Mouse (Mus musculus) layer of hippocampus, adult 11-12 months (tissue): ENCODE results near the gene Hdlbp.
A peak's percentile ranks its signal among the peaks of the same experiment; 100 is the strongest.
"Not testable (repeated sequence)": the region's sequence is repeated elsewhere in the genome, so short reads cannot be mapped to it uniquely, and the experiment has no call there.

Experiments used
- DNase-seq: peaks from one replicate; pipeline ENCODE4 v3.0.0; 2022; ENCODE audit warnings: low spot score

Gene Hdlbp

DNA sequence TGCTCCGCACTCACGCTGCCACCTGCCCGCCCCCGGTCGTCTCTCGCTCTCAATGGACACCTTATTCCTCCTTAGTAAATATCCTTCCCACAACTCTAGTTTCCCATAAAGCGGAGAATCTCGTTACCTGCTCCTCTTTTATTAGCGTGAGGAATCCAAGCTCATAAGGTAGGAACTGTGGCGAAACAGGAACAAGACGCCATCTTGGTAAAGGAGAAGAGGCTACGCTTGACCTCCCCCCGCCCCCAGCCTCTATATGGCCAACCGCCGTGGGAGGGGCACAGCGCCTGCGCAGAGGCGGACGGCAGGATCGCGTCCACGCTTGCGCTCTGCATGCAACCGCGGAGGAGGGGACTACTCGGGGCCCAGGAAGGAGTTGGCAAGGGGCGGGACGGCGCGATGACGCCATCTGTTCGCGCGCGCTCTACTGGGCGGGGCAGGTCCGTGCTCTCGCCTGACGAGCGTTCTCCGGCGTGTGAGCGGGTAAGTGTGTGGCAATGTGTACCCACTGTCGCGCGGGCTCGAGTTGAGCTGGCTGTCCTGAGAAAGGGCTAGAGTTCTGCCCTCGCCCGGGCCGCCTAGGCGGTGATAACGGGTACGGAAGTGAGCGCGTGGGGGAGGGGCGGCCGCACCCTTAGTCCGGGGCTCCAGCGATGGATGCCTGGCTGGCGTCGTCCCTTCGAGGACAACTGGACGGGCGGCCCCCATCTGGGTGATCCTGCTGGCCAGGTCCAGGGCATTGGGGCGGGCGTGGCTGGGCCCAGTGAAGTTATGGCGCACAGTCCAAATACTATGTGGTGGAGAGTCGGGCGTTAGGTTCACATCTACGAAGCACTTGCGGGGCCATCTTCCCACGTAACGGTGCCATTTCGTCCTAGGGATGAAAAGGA is at the start of gene Hdlbp:
Gene Hdlbp, minus strand, starts transcription at position 230 of the 890 bp plus-strand sequence.
- peak; percentile 99 for DNase-seq

DNA sequence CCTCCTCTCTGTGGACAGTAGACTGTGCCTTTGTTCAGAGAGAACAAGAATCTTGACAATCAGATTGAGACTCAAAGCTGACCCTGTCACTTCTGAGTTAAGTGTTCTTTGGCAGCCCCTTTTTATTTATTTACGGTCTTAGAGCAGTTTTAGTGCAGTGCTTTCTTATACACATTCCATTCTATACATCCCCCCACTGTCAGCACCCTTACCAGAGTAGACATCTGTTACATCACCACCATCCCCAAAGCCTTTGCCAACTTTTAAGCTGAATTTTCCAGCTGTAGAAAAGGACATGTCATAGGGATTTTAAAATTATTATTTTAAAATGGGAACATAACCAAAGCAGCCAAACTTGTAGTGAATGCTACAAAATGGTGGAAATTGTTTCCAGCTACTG is 43.7 kb upstream of the Hdlbp start:
- no peak for DNase-seq

DNA sequence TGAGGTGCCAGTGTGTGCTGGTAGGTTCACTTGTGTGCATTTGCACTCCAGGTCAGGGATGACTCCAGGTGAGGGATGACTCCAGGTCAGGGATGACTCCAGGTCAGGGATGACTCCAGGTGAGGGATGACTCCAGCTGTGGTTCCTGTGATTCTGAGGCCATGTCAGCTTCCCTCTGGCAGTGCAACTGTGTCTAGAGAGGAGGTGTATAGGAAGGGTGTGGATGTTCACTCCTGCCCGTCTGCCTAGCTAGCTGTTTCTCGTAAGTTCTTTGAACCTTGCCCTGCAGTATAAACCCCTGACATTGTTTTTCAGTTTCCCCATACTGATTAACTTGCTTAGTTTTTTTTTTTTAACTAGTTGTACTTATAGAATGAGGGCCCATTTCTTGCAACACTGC is 42.9 kb upstream of the Hdlbp start:
- no peak for DNase-seq

DNA sequence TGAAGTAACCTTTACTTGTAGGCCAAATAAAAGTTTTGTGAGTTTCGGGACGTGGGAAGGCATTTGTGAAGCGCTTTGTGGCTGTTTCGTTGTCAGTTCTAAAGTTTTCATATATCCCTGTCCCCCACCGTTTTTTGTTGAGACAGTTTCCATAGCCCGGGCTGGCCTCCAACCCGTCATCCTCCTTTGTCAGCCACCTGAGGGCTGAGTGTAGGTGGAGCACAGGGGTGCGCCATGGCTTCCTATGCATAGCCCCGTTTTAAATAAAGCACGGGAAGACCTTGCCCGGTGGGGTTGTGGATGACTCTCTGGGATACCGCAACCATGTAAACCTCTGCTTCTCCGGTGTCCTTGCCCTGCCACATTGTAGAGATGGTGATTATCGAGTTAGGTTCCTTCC is 34.6 kb upstream of the Hdlbp start:
- no peak for DNase-seq

DNA sequence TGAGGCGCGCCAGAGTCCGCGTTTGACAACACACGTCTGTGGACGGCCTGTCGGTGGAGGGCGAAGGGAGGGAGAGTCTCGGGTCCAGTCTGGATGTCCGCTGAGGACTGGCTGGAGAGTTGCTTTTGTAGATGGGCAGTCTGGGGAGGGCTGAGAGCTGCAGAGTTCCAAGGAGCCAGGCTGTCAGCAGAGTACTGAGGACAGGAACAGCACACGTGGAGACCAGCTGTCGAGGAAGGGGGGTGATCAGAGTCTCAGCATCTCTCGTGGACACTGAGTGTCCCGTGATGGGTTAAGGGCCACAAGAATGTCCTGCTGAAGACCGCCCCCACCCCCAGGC is 33.7 kb upstream of the Hdlbp start:
- no peak for DNase-seq

DNA sequence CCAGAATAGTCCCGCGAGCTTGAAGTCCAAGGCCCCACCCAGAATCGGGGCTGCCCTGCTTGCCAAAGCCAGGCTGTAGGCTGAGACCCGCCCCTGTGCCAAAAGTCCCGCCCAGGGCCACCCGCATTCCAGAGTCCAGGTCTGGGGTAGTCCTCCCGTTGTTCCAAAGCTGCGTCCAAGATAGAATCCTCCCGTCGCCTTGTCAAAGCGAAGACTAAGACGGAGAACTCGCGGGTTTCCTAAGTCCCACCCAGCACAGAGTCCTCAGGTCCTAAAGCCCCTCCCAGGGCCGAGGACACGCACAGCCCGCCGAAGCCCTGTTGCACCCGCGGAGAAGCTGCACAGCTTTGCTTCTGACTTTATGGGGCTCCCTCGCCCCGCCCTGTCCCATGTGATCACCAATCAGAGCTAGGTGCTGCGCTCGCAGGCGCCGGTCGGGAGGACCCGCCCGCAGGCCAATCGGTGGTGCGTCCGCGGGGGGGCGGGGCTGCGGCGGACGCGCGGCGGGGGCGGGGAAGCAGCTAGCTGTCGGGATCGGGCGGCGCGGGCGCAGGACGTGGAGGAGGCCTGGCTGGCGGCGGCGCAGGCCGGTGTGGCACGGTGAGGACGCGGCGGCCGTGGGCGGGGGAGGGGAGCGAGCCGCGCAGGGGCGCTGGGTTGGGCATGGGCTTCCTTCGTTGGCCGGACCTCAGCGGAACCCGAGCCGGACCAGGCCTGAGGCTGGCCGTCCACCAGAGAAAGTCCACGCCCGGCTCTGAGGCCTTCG is 33.2 kb upstream of the Hdlbp start, which contains the start of gene Farp2:
Gene Farp2, plus strand, starts transcription at position 495 of the 766 bp plus-strand sequence.
- DNase-seq: peak; percentile 92

DNA sequence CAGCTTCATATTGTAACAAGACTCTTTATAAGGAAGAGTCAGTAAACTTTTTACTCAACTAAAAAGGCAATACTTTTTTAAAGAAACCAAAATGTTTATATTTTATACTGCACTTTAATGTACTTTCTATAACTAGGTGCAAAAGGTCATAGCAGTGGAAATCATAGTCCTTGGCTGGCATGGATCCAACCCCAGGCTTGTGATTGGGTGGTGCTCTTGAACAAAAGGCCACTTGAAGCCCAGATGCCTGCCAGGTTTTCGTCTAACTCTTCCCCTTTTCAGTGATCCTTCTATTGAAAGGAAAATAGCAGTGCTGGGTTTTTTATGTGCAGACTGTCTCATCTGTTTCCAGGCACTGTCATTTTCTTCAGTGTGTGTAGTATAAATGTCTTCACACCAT is 30.0 kb upstream of the Hdlbp start:
- not testable (repeated sequence) for DNase-seq

DNA sequence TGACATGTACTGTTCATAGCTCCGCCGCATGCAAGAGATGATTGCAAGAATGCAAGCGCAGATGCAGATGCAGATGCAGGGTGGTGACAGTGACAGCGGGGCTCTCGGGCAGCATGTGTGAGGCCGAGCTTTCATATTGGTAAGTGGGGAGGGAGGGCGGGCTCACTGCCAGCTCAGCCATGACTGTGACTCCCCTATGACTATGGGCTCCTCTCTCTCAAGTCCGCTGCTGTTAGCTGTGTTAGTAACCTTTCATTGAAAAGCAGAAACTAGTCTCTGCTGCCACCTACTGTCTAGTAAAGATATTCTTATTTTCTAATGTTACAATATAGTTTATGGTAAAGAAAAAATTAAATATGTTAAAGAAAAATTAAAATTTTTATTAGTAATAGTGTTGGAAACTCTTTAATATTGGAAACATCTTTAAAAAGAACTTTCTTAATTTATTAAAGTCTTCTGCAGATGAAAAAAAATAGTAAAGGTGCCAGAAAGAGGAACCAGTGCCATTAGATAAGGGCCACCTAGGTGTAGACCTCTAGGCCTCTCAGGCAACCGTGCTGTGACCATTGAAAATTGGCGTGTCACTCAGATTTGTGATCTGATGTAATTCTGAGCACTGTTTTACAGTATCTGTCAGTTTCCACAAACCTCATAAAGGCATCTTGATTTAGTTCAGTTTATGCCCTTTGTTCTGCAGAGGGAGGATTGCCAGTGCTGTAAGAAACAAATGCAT is 28.5 kb upstream of the Hdlbp start:
- no peak for DNase-seq

DNA sequence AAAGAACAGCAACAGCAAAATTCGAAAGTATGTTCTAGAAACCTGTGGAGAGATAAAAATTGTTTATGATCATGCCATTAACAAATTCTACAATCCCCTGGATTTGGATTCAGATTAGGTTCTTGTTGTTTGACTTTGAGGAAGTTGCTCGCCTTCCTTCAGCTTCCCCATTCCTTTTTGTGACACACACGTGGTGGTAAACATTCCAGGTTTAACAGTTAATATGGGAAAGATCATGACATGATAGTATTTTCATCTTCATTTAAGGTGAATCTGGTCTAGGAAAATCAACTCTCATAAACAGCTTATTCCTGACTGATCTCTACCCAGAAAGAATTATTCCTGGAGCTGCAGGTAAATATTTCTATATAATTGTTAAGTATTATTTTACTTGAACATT is 16.7 kb upstream of the Hdlbp start:
- no peak for DNase-seq

DNA sequence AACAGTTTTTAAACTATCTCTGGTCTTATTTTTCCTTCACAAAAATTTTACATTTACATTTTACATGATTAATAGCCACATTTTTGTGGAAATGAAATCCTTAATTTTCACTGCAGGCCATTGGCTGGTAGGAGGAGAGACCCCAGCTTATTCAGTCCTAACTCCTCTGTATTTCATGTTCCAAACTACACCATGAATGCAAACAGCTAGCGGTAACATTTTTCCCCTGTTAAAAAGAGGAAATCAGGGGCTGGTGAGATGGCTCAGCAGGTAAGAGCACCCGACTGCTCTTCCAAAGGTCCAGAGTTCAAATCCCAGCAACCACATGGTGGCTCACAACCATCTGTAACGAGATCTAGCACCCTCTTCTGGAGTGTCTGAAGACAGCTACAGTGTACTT is 7.7 kb upstream of the Hdlbp start:
- DNase-seq: not testable (repeated sequence)

DNA sequence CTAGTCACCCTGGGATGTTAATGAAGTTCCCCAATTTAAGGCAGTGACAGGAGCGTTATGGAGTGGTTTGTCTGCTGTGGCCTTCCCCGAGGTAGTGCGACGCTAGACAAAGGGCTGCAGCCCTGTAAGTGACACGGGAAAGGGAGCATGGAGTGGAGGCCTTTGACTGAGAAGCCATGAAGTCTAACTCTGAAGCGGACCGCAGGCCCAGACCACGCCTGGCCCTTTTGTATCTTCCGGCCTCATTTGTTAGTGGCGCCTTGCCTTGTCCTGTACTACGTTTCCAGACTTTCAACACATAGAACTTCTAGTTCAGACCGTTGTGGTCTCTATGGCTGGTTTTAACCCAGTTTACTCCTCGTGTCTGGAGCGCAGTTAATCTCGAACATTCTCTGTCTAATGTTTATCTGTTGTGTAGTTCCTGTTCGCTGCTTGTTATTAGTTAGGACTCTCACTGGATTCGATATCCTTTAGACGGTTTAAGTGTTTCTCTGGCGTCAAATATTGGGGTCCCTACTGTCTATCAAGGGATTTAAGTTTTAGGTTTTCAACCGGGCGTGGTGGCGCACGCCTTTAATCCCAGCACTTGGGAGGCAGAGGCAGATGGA is 965 bp upstream of the Hdlbp start:
- DNase-seq: no peak

DNA sequence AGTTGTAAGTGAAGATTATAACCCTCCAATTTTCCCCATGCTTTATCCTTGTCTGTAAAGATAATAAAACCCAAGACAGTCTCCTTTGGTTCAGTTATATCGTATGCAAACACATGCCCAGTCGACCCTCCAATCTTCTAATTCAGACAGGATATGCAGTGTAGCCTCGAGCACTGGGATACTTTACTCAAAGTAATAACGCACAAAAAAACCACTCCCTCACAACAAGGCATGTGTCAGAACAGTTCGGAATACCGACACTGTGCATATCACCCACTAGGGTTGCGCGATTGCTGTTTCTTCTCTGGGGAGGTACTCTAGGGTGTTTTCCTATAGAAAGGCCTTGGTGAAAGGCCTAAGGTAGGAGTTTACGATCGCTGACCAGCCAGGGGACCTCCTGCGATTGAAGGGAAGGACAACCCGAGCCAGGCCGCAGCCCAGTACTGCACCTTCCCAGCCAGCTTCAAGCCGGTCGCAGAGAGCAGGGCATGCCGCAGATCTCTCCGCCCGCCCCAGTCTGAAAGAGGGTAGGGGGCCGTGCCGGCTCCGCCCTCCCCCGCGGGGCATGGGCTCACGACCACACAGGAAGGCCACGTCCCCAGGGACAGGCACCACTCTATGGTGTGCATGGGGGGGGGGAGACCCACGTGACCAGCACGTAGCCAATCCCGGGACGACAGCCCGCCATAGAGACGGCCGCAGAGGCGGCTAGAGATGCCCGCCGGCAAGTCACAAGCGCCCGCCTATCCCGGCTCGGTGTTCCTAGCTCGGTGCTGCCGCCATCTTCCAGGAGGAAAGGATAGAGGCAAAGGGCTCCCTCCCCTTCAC is 643 bp downstream of the Hdlbp start:
- DNase-seq: peak; percentile 98

DNA sequence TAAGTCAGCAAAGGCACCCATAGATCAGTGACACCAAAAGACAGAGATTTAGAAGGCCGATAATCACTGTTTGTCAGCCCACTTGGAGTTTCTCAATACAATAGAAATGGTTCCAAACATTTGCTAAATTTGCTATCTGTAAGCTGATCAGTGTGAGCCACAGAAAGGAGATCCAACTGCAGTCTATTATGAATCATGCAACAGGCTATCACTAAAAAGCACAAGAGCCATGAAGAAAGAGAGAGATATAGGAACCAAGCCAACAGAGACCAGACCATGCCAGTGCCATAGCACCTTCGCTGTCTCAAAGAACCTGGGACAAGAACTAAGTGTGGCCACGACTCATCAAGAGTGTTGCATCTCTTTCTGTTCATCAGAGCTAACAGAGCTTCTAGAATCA is 2.9 kb downstream of the Hdlbp start:
- DNase-seq: no peak

DNA sequence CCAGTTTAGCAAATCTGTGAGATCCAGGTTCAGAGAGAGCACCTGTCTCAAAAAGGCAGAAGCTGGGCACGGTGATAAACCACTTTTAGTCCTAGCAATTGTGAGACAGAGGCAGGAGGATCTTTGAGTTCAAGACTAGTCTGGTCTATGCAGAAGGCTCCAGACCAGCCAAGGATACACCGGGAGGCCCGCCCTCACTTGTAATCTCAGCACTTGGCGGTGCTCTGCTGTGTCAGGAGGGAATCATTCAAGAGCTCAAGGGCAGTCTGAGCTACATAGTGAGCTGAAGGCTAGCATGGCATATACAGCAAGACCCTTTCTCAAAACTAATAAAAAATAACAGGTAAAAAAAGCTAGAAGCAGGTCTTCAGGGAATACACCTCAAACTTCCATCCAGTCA is 10.0 kb downstream of the Hdlbp start:
- DNase-seq: no peak

DNA sequence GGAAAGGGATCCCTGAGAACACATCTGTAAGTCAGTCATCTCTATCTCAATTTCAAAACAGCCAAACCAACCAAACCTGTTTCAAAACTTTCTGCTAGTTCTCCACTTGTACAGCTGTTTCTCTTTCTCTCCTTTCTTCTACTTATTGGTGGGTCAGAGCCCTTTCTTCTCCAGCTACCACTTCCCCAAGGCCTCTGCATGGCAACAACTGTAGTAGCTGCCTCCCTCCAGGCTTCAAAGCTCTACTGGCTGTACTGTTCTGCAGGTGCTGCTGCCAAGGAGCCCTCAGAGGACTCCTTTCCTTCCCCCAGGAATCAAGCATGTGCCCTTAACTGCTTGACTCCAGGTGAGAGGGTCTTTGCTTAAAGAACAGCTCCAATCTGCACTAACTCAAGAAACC is 12.9 kb downstream of the Hdlbp start:
- no peak for DNase-seq

DNA sequence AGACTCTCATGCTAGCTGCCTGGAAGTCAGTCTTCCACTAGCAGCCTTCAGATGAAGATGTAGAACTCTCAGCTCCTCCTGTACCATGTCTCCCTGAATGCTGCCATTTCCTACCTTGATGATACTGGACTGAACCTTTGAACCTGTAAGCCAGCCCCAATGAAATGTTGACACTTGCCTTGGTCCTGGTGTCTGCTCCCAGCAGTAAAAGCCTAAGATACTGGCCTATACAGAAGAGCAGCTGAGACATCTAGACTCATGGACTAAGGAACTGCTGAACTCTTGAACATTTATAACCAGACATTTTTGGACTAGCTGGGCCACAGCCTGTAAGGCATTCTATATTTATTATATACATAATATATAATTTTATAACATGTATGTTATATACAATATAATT is 13.5 kb downstream of the Hdlbp start:
- DNase-seq: no peak

DNA sequence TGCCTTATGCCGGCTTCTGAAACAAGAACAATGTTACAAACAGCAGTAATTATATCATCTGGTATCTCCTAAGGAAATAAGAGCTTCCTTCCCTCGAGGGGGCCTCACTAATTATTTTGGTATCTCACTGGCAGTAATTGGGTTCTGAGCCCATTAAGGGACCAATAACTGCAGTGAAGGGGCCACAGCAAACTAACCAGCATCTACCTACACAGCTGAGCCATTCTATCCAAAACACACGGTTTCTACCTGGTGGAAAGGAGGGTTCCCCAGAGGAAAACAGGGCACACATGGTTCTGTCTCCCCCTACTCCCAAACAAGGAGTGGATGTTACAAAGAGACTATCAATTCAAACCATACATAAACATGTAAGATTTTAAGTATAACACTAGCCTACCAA is 19.5 kb downstream of the Hdlbp start:
- no peak for DNase-seq

DNA sequence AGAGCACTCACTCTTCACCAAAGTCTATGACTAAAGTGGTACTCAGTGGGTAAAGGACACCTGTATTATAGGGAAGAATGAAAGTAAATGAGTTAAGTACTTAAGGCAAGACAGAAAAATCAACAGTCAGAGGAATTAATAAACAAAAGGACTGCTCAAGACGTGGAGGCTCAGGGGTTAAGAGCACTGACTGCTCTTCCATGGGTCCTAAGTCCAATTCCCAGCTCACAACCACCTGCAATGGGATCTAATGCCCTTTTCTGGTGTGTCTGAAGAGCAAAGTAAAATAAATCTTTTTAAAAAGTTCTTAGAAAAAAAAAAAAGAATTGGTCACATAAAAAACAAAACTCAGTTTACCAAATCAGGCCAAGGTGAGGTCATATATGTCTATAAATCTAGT is 20.3 kb downstream of the Hdlbp start:
- DNase-seq: no peak

DNA sequence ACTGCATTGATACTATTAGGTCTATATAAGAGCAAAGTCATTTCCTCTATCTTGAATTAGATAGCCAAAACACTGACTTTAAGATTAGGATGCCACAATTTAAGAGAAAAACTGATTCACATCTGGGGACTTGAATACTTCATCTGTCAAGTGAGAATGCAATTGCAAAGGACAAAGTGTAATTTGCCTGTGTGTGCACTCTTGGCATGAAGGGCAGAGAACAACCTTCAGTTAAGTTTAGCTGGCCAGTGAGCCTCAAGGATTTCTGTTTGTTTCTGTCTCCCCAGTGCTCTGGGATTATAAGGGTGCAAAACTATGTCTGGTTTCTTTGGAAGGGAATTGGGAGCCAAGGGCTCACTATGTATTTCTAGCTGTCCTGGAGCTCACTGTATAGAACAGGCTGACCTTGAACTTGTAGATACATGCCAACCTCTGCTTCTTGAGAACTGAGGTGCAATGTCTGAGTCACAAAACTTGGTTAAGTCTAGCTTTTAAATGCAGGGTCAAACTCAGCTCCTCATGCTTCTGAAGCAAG is 24.8 kb downstream of the Hdlbp start:
- no peak for DNase-seq

DNA sequence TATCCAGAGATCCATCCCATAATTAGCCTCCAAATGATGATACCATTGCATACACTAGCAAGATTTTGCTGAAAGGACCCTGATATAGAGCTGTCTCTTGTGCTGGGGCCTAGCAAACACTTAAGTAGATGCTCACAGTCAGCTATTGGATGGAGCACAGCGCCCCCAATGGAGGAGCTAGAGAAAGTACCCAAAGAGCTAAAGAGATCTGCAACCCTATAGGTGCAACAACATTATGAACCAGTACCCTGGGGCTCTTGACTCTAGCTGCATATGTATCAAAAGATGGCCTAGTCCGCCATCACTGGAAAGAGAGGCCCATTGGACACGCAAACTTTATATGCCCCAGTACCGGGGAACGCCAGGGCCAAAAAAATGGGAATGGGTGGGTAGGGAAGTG is 28.5 kb downstream of the Hdlbp start:
- DNase-seq: not testable (repeated sequence)

DNA sequence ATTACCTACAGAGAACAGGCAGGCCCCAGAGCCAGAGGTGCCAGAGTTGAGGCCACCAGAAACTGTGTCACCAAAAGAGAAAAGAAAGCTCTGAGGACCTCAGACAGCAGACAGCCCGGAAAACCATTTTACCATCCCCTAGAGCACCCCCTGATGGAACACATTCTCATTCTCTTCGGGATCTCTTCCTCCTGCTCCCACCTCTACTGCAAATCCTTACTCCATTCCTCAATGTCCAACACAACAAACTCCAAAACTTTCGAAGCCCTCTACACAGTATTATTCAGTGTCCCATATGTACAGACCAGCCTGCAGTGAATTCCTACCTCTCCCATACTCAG is 32.8 kb downstream of the Hdlbp start:
- no peak for DNase-seq
